Mouse (Mus musculus) CH12.LX (cell line): ENCODE data around the gene Pds5b. TPM values are rescaled to one million over a fixed set of nuclear protein-coding genes. Genes with fewer than 3 reads are reported as not detected.

Source experiments
- DNase-seq: peaks from one replicate; pipeline ENCODE4 v3.0.0-alpha.2; 2013; ENCODE audit errors: extremely low read depth
- H3K27ac ChIP-seq: 2 replicates; pipeline ENCODE4 v1.5.1; 2012; ENCODE audit warnings: low read depth, mild to moderate bottlenecking, control low read depth, moderate library complexity; ENCODE audit not compliant: insufficient read depth
- H3K27me3 ChIP-seq: replicated peaks from 2 replicates; pipeline ENCODE3; 2012; ENCODE audit warnings: inconsistent platforms
- H3K36me3 ChIP-seq, 2 experiments: replicated peaks in 1 of 2; 2 replicates each; pipeline versions ENCODE3 to v1.6.1; 2012; ENCODE audit warnings: inconsistent platforms in 1 of 2, low read length in 1 of 2, mild to moderate bottlenecking in 1 of 2, mixed read lengths in 1 of 2, moderate library complexity in 1 of 2; ENCODE audit not compliant: control insufficient read depth in 1 of 2, insufficient read depth in 1 of 2
- H3K4me1 ChIP-seq, 2 experiments: 2 replicates each; pipeline ENCODE4 v1.6.1; 2012; ENCODE audit warnings: inconsistent platforms in 1 of 2, moderate library complexity in 1 of 2; ENCODE audit not compliant: insufficient read depth in 2 of 2, control insufficient read depth in 1 of 2
- H3K4me2 ChIP-seq: 2 replicates; pipeline ENCODE4 v1.6.1; 2012; ENCODE audit warnings: low read depth, mild to moderate bottlenecking, control low read depth; ENCODE audit not compliant: poor library complexity, insufficient read depth, severe bottlenecking
- H3K4me3 ChIP-seq, 3 experiments: fragments of 150-350 bp in 1 of 3; sonication (generic) in 1 of 3; replicated peaks in 1 of 3; 2 replicates each; pipeline versions ENCODE3 to v1.5.1; 2011 to 2012; ENCODE audit warnings: low read depth in 2 of 3, low read length in 2 of 3, mild to moderate bottlenecking in 2 of 3, moderate library complexity in 2 of 3, control low read depth in 1 of 3, improper control_type of control experiment in 1 of 3, inconsistent platforms in 1 of 3, mixed read lengths in 1 of 3; ENCODE audit not compliant: poor library complexity in 1 of 3
- H3K79me2 ChIP-seq: replicated peaks from 2 replicates; pipeline ENCODE4 v1.6.1; 2012; ENCODE audit warnings: mild to moderate bottlenecking, moderate library complexity; ENCODE audit not compliant: control insufficient read depth, poor library complexity, insufficient read depth, severe bottlenecking; ENCODE audit errors: extremely low read depth
- H3K9ac ChIP-seq: 2 replicates; pipeline ENCODE4 v1.6.1; 2012; ENCODE audit warnings: low read depth, mild to moderate bottlenecking, control low read depth, moderate library complexity; ENCODE audit not compliant: insufficient read depth
- H3K9me3 ChIP-seq: replicated peaks from 2 replicates; pipeline ENCODE3; 2012; ENCODE audit warnings: low read length, inconsistent platforms, mixed read lengths
- BHLHE40 ChIP-seq: IDR thresholded peaks from 2 replicates; pipeline ENCODE4 v1.6.1; 2011; ENCODE audit warnings: mild to moderate bottlenecking, low read depth, low read length, improper control_type of control experiment
- CHD1 ChIP-seq: IDR thresholded peaks from 2 replicates; pipeline ENCODE4 v1.6.1; 2012; ENCODE audit warnings: low read depth, low read length, improper control_type of control experiment, inconsistent platforms
- CTCF ChIP-seq, 2 experiments: IDR thresholded peaks in 1 of 2; conservative IDR thresholded peaks in 1 of 2; 2 replicates each; pipeline ENCODE4 v1.5.1; 2011 to 2012; ENCODE audit warnings: low read depth in 2 of 2, low read length in 2 of 2, improper control_type of control experiment in 1 of 2, inconsistent platforms in 1 of 2, mild to moderate bottlenecking in 1 of 2, moderate library complexity in 1 of 2
- EP300 ChIP-seq: IDR thresholded peaks from 2 replicates; pipeline ENCODE4 v1.6.1; 2011; ENCODE audit warnings: low read length, improper control_type of control experiment
- GABPA ChIP-seq: IDR thresholded peaks from 2 replicates; pipeline ENCODE4 v1.6.1; 2012; ENCODE audit warnings: low read depth, low read length, improper control_type of control experiment, inconsistent platforms; ENCODE audit not compliant: insufficient replicate concordance
- HCFC1 ChIP-seq: IDR thresholded peaks from 2 replicates; pipeline ENCODE4 v1.6.1; 2012; ENCODE audit warnings: low read depth, mild to moderate bottlenecking, inconsistent platforms, low read length, improper control_type of control experiment
- IRF4 ChIP-seq: IDR thresholded peaks from 2 replicates; pipeline ENCODE4 v1.6.1; 2014; ENCODE audit warnings: low read depth, mild to moderate bottlenecking, inconsistent platforms, low read length, improper control_type of control experiment
- JUND ChIP-seq: conservative IDR thresholded peaks from 2 replicates; pipeline ENCODE4 v1.6.1; 2011; ENCODE audit warnings: low read depth, low read length, improper control_type of control experiment
- KAT2A ChIP-seq: IDR thresholded peaks from 2 replicates; pipeline ENCODE4 v1.6.1; 2012; ENCODE audit warnings: low read length, improper control_type of control experiment, inconsistent platforms; ENCODE audit not compliant: insufficient replicate concordance
- MAX ChIP-seq: IDR thresholded peaks from 2 replicates; pipeline ENCODE4 v1.6.1; 2011; ENCODE audit warnings: low read length, improper control_type of control experiment
- MAZ ChIP-seq: IDR thresholded peaks from 2 replicates; pipeline ENCODE4 v1.6.1; 2012; ENCODE audit warnings: low read depth, mild to moderate bottlenecking, inconsistent platforms, low read length, improper control_type of control experiment, moderate library complexity
- MEF2A ChIP-seq: IDR thresholded peaks from 2 replicates; pipeline ENCODE4 v1.6.1; 2014; ENCODE audit warnings: low read depth, mild to moderate bottlenecking, inconsistent platforms, low read length, improper control_type of control experiment, borderline replicate concordance
- MXI1 ChIP-seq: IDR thresholded peaks from 2 replicates; pipeline ENCODE4 v1.6.1; 2011; ENCODE audit warnings: mild to moderate bottlenecking, low read depth, low read length, improper control_type of control experiment
- NRF1 ChIP-seq: IDR thresholded peaks from 2 replicates; pipeline ENCODE4 v1.6.1; 2014; ENCODE audit warnings: low read depth, mild to moderate bottlenecking, inconsistent platforms, low read length, improper control_type of control experiment, moderate library complexity
- RAD21 ChIP-seq: IDR thresholded peaks from 2 replicates; pipeline ENCODE4 v1.6.1; 2011; ENCODE audit warnings: low read depth, mild to moderate bottlenecking, low read length, improper control_type of control experiment, moderate library complexity
- SMC3 ChIP-seq: IDR thresholded peaks from 2 replicates; pipeline ENCODE4 v1.6.1; 2011; ENCODE audit warnings: low read depth, low read length, improper control_type of control experiment
- TBP ChIP-seq: conservative IDR thresholded peaks from 2 replicates; pipeline ENCODE4 v1.6.1; 2011; ENCODE audit warnings: low read depth, low read length, improper control_type of control experiment
- TCF12 ChIP-seq: IDR thresholded peaks from 2 replicates; pipeline ENCODE4 v1.6.1; 2014; ENCODE audit warnings: low read depth, mild to moderate bottlenecking, inconsistent platforms, low read length, improper control_type of control experiment
- USF1 ChIP-seq: IDR thresholded peaks from 2 replicates; pipeline ENCODE4 v1.6.1; 2014; ENCODE audit warnings: low read depth, mild to moderate bottlenecking, inconsistent platforms, low read length, improper control_type of control experiment
- USF2 ChIP-seq: conservative IDR thresholded peaks from 2 replicates; pipeline ENCODE4 v1.6.1; 2011; ENCODE audit warnings: low read depth, low read length, improper control_type of control experiment
- ZMIZ1 ChIP-seq: IDR thresholded peaks from 2 replicates; pipeline ENCODE4 v1.6.1; 2012; ENCODE audit warnings: low read depth, mild to moderate bottlenecking, inconsistent platforms, low read length, improper control_type of control experiment
- dilution Hi-C: fragments of 300-500 bp; cut with MboI; formaldehyde crosslinking; loops from 2 replicates; pipeline ENCODE4 v1.14.3; 2020; ENCODE audit warnings: low sequenced_read_pairs; ENCODE audit not compliant: extremely low pct_unique_long_range_greater_than_20kb, extremely low pct_ligation_motif_present
- in situ Hi-C: fragments of 300-500 bp; cut with MboI; formaldehyde crosslinking; loops from 3 replicates; pipeline ENCODE4 v1.14.3; 2019; ENCODE audit warnings: low sequenced_read_pairs, low pct_ligation_motif_present, low pct_unique_long_range_greater_than_20kb, mixed read lengths
- polyA plus RNA-seq: library from polyadenylated mRNA; unstranded; fragments of >175 nt; gene quantifications from 2 replicates; pipeline ENCODE4 v1.2.1, GENCODE M21; 2012; ENCODE audit warnings: low read depth; ENCODE audit not compliant: insufficient read length
- total RNA-seq, 2 experiments: library from RNA; depleted of rRNA; stranded (reverse); fragments of 300-350 nt in 1 of 2; fragments of >200 nt in 1 of 2; gene quantifications; 2 replicates each; pipeline ENCODE4 v1.2.3; 2012 to 2014

Gene Pds5b
- total and polyA plus RNA-seq, 3 experiments = 14.3 to 31.1 (median 27.4) TPM

DNA sequence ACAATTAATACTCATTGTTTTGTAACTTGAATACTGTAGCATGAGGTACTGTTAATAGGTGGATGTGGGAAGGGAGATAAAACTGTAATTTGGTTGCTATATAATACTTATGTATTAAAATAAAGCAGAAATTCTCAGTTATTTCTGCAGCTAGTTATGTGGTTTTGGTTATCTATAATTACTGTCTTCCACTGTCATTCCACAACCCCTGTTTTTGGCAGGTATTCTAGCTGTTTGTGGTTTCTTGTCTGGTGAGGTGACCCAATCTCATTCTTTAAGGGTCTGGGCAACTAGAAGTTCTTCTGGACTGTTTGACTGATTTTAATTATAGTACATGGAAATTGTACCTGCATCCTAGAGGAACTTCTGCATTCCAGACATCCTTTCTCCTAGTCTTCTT is 17.1 kb downstream of the Pds5b start:
- no peak overlapping the region for H3K4me3 ChIP-seq
- no peak overlapping the region for H3K27ac ChIP-seq
- H3K79me2 ChIP-seq = peaks cover 30% of the 10 kb centered on the region
- no peak for DNase-seq
- in situ Hi-C loops (no loop called here), dilution Hi-C loops (no loop called here)
- H3K36me3 ChIP-seq = peaks cover 0 to 2% of the 10 kb centered on the region in 2 experiments
- no peaks in the 10 kb centered on the region for H3K27me3 ChIP-seq
- no peaks in the 10 kb centered on the region for H3K9me3 ChIP-seq
- no peak overlapping the region for H3K4me2 ChIP-seq
- TF ChIP-seq CTCF (conservative IDR thresholded peaks at IDR 0.05 in 1 of 2, IDR thresholded peaks at IDR 0.05 in 1 of 2; ENCODE audit: low read depth in 2 of 2, low read length in 2 of 2) = no peak
- TF ChIP-seq BHLHE40 = no peak
- TF ChIP-seq HCFC1 = no peak
- TF ChIP-seq MEF2A = no peak
- no peak for TF ChIP-seq MAZ
- TF ChIP-seq USF2 = no peak
- TF ChIP-seq TBP = no peak
- no peak for TF ChIP-seq TCF12
- no peak overlapping the region for H3K9ac ChIP-seq
- peaks cover 0 to 18% of the 10 kb centered on the region in 2 experiments; a peak in 2 of 4 replicates for H3K4me1 ChIP-seq

DNA sequence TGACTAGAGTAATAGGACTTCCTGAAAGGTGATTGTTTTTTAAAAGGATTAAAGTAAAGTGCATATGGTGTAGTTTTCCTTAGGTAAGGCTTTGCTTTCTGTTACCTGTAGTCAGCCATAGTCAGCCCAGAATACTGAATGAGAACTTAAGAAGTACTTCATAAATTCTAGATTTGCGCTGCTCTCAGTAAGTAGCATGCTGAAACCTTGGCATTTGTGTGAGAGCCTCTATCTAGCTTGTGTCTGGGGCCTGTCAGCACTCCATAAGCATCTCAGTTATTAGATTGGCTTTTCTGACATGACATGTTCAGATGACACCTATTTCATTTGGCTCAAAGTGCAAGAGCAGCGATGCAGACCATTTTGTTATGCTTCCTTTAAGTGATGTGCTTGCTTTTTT is 19.7 kb downstream of the Pds5b start:
- Histone ChIP-seq H3K9me3 (no peaks in the 10 kb centered on the region), H3K27ac (no peak overlapping the region), H3K79me2 (peaks cover 24% of the 10 kb centered on the region), H3K9ac (no peak overlapping the region), H3K36me3 (peaks cover 0 to 10% of the 10 kb centered on the region in 2 experiments), H3K27me3 (no peaks in the 10 kb centered on the region), H3K4me3 (no peak overlapping the region), H3K4me2 (no peak overlapping the region), H3K4me1 (0 out of 4 replicates have a peak, but pooled peaks cover 0 to 5% of the 10 kb centered on the region in 2 experiments)
- no peak for TF ChIP-seq MXI1
- TF ChIP-seq MAX = no peak
- TF ChIP-seq TCF12 = no peak
- no peak for TF ChIP-seq KAT2A
- TF ChIP-seq CHD1 = no peak
- TF ChIP-seq BHLHE40 = no peak
- no peak for TF ChIP-seq SMC3
- TF ChIP-seq ZMIZ1 = no peak
- DNase-seq = no peak
- in situ Hi-C loops (no loop called here), dilution Hi-C loops (no loop called here)

DNA sequence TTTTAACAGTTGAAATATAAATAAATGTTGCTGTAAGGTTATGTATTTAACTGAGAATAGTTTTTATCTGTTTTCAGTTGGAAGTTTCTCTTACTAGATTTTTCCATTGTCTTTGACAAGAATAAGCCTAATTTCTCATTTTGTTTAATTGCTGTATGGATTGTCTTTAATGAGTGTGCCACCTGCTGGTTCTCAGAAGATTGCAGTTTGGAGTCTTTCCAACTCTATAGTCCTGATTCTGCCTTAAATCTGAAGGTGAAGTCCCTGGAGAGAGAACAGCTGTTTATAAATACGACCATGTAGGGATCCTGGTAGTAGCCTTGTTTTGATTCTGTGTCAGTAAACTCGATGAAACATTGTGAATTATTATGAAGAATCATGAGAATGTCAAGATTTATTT is 29.2 kb downstream of the Pds5b start:
- H3K4me1 ChIP-seq = no peaks in the 10 kb centered on the region
- H3K9me3 ChIP-seq = no peaks in the 10 kb centered on the region
- no peak overlapping the region for H3K4me3 ChIP-seq
- 0 out of 2 replicates have a peak, but pooled peaks cover 9% of the 10 kb centered on the region for H3K79me2 ChIP-seq
- H3K4me2 ChIP-seq = no peak overlapping the region
- TF ChIP-seq EP300 = no peak
- TF ChIP-seq RAD21 = peak; percentile 51
- peak; percentile 72 for TF ChIP-seq SMC3
- TF ChIP-seq USF2 = no peak
- TF ChIP-seq KAT2A = no peak
- TF ChIP-seq MAZ = no peak
- no peak for TF ChIP-seq TBP
- TF ChIP-seq ZMIZ1 = no peak
- no peak for TF ChIP-seq MEF2A
- TF ChIP-seq NRF1 = no peak
- TF ChIP-seq USF1 = no peak
- TF ChIP-seq GABPA = no peak
- no peak for TF ChIP-seq CHD1
- no peak for TF ChIP-seq MXI1
- TF ChIP-seq IRF4 = no peak
- TF ChIP-seq CTCF (conservative IDR thresholded peaks at IDR 0.05 in 1 of 2, IDR thresholded peaks at IDR 0.05 in 1 of 2; ENCODE audit: low read depth in 2 of 2, low read length in 2 of 2) = peak; percentile 55 to 67; a peak in 3 of 4 replicates
- TF ChIP-seq JUND = no peak
- dilution Hi-C loops (no loop called here), in situ Hi-C loops (no loop called here)
- H3K36me3 ChIP-seq = peaks cover 0 to 10% of the 10 kb centered on the region in 2 experiments
- no peak overlapping the region for H3K27ac ChIP-seq
- H3K27me3 ChIP-seq = no peaks in the 10 kb centered on the region
- no peak overlapping the region for H3K9ac ChIP-seq
- peak; percentile 38 for DNase-seq
